Mouse (Mus musculus) midbrain, embryonic 13.5 days (tissue): ENCODE data around the gene Med16. TPM values are rescaled to one million over a fixed set of nuclear protein-coding genes. Genes with fewer than 3 reads are reported as not detected.
"Not testable (repeated sequence)": the region's sequence is repeated elsewhere in the genome, so short reads cannot be mapped to it uniquely, and the experiment has no call there.

ENCODE experiments used
- ATAC-seq: fragments of 200-750 bp; cut with Nextera tagmentation; 2 replicates; pipeline ENCODE4 v1.8.0; 2017; ENCODE audit warnings: mild to moderate bottlenecking, moderate TSS enrichment, moderate library complexity
- H3K27ac ChIP-seq: fragments of 300-500 bp; sonication (generic); 2 replicates; pipeline ENCODE4 v1.5.1; 2015; ENCODE audit warnings: inconsistent platforms, mild to moderate bottlenecking, moderate library complexity
- H3K27me3 ChIP-seq: fragments of 300-500 bp; sonication (generic); 2 replicates; pipeline ENCODE4 v1.6.1; 2015; ENCODE audit warnings: mild to moderate bottlenecking, inconsistent platforms
- H3K36me3 ChIP-seq: fragments of 300-500 bp; sonication (generic); 2 replicates; pipeline ENCODE4 v1.6.1; 2015; ENCODE audit warnings: mild to moderate bottlenecking, inconsistent platforms
- H3K4me1 ChIP-seq: fragments of 300-500 bp; sonication (generic); replicated peaks from 2 replicates; pipeline ENCODE4 v1.6.1; 2015; ENCODE audit warnings: inconsistent platforms
- H3K4me2 ChIP-seq: fragments of 300-500 bp; sonication (generic); replicated peaks from 2 replicates; pipeline ENCODE4 v1.6.1; 2015; ENCODE audit warnings: moderate library complexity, mild to moderate bottlenecking, inconsistent platforms
- H3K4me3 ChIP-seq: fragments of 300-500 bp; sonication (generic); replicated peaks from 2 replicates; pipeline ENCODE4 v1.5.1; 2015; ENCODE audit warnings: mild to moderate bottlenecking, inconsistent platforms
- H3K9ac ChIP-seq: fragments of 300-500 bp; sonication (generic); replicated peaks from 2 replicates; pipeline ENCODE4 v1.6.1; 2015; ENCODE audit warnings: mild to moderate bottlenecking, inconsistent platforms
- H3K9me3 ChIP-seq: fragments of 300-500 bp; sonication (generic); 2 replicates; pipeline ENCODE4 v1.6.1; 2016; ENCODE audit warnings: mild to moderate bottlenecking, inconsistent platforms
- WGBS: fragments of 180-500 bp; shearing (Covaris S2); methylation state at CpG from one replicate; pipeline ENCODE4 v1.1.7; 2015; 5-methylcytosine and 5-hydroxymethylcytosine counted together
- polyA plus RNA-seq: library from polyadenylated mRNA; unstranded; fragments of >200 nt; fragmentation: Nextera tagmentation; extraction: Ambion mirVana; gene quantifications from 2 replicates; pipeline ENCODE4 v1.2.1, GENCODE M21; 2015

Med16 gene
- polyA plus RNA-seq, 1 experiment from 2014 or later: 69.1 TPM

DNA sequence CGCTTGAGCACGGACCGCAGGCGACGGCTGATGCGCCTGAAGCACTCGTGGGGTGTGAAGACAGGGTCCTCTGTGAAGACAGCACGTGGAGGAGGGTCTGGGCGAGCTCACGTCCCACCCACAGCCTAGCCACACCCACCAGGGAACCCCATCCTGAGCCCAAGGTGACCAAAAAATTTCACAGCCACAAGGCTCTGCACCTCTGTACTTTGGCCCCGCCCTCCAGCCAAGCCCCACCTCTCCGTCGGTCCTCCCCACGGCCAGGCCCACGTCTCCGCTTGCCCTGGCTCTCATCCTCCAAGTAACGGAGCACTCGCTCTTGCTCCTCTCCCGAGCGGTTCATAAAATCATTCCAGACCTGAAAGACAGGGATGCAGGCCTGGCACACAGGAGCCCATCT is 3.7 kb upstream of the Med16 start:
- WGBS: 69% methylated on average over 20 of the region's 20 CpGs
- Histone ChIP-seq H3K36me3 (peaks cover 21% of the 10 kb centered on the region), H3K4me1 (peaks cover 45% of the 10 kb centered on the region), H3K9ac (no peak overlapping the region), H3K9me3 (no peaks in the 10 kb centered on the region), H3K4me2 (no peak overlapping the region), H3K27me3 (peaks cover 2% of the 10 kb centered on the region), H3K4me3 (no peak overlapping the region), H3K27ac (no peak overlapping the region)
- no peak for ATAC-seq

GRCm38 (mm10) chr10:79910556-79910955 is 1.8 kb upstream of the Med16 start, which contains the start of gene Gm26602:
Gm26602 (plus strand) TSS chr10:79910856.
- 98% methylated on average over 4 of the region's 4 CpGs for WGBS
- H3K27ac ChIP-seq: peak within 1 kb of the TSS; percentile 88
- H3K36me3 ChIP-seq: peaks cover 36% of the 10 kb centered on the region
- H3K9ac ChIP-seq: peak within 1 kb of the TSS; percentile 59
- H3K4me3 ChIP-seq: no peak within 1 kb of the TSS; the same call in 1 of the 2 replicates
- H3K4me1 ChIP-seq: peaks cover 37% of the 10 kb centered on the region
- no peaks in the 10 kb centered on the region for H3K9me3 ChIP-seq
- 0 out of 2 replicates have a peak within 1 kb of the TSS, but pooled peaks have one; percentile 47 for H3K4me2 ChIP-seq
- no peaks in the 10 kb centered on the region for H3K27me3 ChIP-seq
- ATAC-seq: no peak

DNA sequence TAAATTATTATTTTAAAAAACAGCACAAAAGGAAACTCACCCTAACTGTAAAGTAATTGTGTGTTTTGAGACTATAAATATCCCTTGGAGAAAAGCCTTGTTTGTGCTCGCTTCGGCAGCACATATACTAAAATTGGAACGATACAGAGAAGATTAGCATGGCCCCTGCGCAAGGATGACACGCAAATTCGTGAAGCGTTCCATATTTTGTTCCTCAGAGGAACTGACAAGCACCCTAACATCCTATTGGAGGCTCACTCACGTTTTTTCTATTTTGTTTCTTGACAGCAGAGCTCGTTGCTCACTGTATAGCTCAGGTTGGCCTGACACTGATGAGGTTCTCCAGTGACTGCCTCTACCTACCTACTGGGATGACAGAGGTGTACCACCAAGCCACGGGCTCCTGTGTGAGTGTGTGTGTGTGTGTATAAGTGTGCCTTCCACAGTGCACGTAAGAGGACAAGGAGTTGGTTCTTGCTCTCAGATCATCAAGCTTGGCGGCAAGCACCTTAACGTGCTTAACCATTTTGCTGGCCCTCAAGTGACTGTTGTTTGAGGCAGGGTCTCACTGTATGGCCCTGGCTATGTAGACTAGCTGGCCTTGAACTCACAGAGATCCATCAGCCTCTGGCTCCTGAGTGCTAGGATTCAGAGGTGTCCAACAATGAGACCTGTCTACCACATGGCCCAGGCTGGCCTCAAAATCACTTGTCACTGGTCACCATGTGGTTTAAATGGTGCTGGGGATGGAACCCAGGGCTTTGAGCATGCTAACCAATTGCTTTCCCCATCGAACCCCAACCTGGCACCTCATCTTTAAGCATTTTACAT is 584 bp upstream of the Med16 start:
- peak; percentile 48 for ATAC-seq

GRCm38 (mm10) chr10:79907415-79907814 is 1.3 kb downstream of the Med16 start:
- Histone ChIP-seq H3K4me3 (peak overlapping the region; percentile 58; the same call in 1 of the 2 replicates), H3K36me3 (peaks cover 66% of the 10 kb centered on the region), H3K4me1 (peaks cover 18% of the 10 kb centered on the region), H3K9me3 (no peaks in the 10 kb centered on the region), H3K4me2 (0 out of 2 replicates have a peak overlapping the region, but pooled peaks have one; percentile 45), H3K27me3 (peaks cover 8% of the 10 kb centered on the region; the same call in 1 of the 2 replicates), H3K27ac (no peak overlapping the region), H3K9ac (no peak overlapping the region)
- WGBS: 92% methylated on average over 10 of the region's 10 CpGs
- ATAC-seq: no peak

More for the DNA sequence above, 584 bp upstream of the Med16 start:
- 23% methylated on average over 14 of the region's 14 CpGs for WGBS
- no peaks in the 10 kb centered on the region for H3K9me3 ChIP-seq
- peak overlapping the region; percentile 59 for H3K9ac ChIP-seq
- peak overlapping the region; percentile 88 for H3K27ac ChIP-seq
- H3K27me3 ChIP-seq: no peaks in the 10 kb centered on the region
- peak overlapping the region; percentile 58 for H3K4me3 ChIP-seq
- H3K36me3 ChIP-seq: peaks cover 48% of the 10 kb centered on the region
- H3K4me1 ChIP-seq: peaks cover 25% of the 10 kb centered on the region
- H3K4me2 ChIP-seq: peak overlapping the region; percentile 47

GRCm38 (mm10) chr10:79906712-79907111 is 2.0 kb downstream of the Med16 start:
- H3K4me2 ChIP-seq: no peak overlapping the region
- H3K9me3 ChIP-seq: no peaks in the 10 kb centered on the region
- no peak overlapping the region for H3K4me3 ChIP-seq
- H3K27me3 ChIP-seq: peaks cover 8% of the 10 kb centered on the region; the same call in 1 of the 2 replicates
- no peak overlapping the region for H3K9ac ChIP-seq
- ATAC-seq: no peak
- WGBS: 95% methylated on average over 9 of the region's 9 CpGs
- H3K36me3 ChIP-seq: peaks cover 63% of the 10 kb centered on the region
- H3K4me1 ChIP-seq: peaks cover 20% of the 10 kb centered on the region
- no peak overlapping the region for H3K27ac ChIP-seq

- Histone ChIP-seq H3K36me3 (peaks cover 71% of the 10 kb centered on the region), H3K27me3 (peaks cover 15% of the 10 kb centered on the region), H3K4me1 (peaks cover 16% of the 10 kb centered on the region), H3K27ac (peak overlapping the region; percentile 66), H3K4me3 (no peak overlapping the region), H3K9me3 (no peaks in the 10 kb centered on the region), H3K9ac (no peak overlapping the region; the same call in 1 of the 2 replicates), H3K4me2 (no peak overlapping the region)
- ATAC-seq: peak; percentile 76
- 16% methylated on average over 2 of the region's 2 CpGs for WGBS
Observed at GRCm38 (mm10) chr10:79900951-79901410, 7.7 kb downstream of the Med16 start.

DNA sequence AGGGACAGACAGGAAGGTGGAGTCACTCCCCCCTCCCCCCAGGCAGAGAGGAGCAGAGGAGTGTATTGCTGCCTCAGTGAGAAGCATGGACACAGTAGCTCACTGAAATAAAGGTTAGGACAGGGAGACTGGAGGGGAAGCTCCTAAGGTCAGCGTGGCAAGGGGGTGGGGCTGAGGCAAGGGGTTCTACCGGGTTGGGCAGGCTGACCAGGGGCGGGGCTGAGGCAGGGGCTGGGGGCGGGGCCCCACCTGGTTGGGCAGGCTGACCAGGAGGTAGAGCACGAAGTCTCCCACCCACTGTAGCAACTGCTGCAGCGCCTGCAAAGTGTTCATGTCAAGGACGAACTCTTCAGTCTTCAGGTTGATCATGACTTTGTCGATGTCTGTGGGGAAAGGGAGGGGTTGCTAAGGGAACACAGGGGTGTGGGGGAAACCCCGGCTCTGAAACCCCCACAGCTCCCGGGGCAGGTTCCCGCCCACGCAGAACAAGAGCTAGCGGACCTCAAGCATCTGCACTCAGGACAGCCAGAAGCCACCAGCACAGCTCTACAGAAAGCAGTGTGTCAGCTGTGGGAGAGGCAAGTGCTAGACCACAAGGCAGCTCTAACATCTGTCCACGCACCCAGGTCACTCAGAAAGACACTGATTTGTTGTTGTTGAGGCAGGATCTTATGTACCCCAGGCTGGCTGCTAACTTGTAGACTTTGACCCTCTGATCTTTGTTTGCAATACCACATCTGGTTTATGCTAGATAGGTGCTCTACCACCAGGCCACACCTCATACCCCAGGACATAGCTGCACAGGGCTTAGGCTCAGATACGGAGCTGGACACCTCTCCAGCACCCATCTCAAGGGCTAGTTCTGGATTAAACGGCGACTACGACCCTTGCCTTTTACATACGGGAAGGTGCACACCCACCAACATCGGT is 11.1 kb downstream of the Med16 start:
- Histone ChIP-seq H3K4me3 (no peak overlapping the region), H3K36me3 (peaks cover 54% of the 10 kb centered on the region), H3K27ac (no peak overlapping the region), H3K27me3 (peaks cover 8% of the 10 kb centered on the region; the same call in 1 of the 2 replicates), H3K4me1 (peaks cover 16% of the 10 kb centered on the region), H3K9me3 (no peaks in the 10 kb centered on the region), H3K4me2 (no peak overlapping the region), H3K9ac (no peak overlapping the region)
- no peak for ATAC-seq
- WGBS: 53% methylated on average over 20 of the region's 20 CpGs

DNA sequence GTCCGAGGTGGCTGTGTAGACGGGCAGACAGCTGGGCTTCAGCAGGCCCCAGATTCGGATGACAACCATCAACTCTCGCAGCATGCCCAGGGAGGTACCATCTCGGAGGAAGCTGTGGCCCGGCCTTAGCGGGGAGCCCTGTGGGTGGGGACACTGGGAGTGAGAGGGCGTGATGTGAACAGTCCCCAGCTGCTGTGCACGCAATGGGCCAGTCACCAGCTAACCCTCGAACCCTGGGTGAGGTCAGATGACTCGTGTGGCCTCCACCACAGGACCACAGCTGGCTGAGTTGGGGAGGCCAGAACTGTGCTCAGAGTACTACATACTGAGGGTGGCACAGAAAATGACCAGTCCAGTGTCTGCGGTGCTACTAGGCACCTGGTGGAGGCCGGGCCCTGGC is 11.9 kb downstream of the Med16 start:
- peaks cover 15% of the 10 kb centered on the region for H3K4me1 ChIP-seq
- H3K9ac ChIP-seq: no peak overlapping the region
- no peak for ATAC-seq
- H3K27me3 ChIP-seq: peaks cover 7% of the 10 kb centered on the region; the same call in 1 of the 2 replicates
- no peak overlapping the region for H3K27ac ChIP-seq
- H3K4me2 ChIP-seq: no peak overlapping the region
- peaks cover 49% of the 10 kb centered on the region for H3K36me3 ChIP-seq
- no peak overlapping the region for H3K4me3 ChIP-seq
- no peaks in the 10 kb centered on the region for H3K9me3 ChIP-seq
- 91% methylated on average over 13 of the region's 13 CpGs for WGBS

GRCm38 (mm10) chr10:79896306-79896705 is 12.4 kb downstream of the Med16 start:
- Histone ChIP-seq H3K4me2 (no peak overlapping the region), H3K27ac (no peak overlapping the region), H3K9me3 (no peaks in the 10 kb centered on the region), H3K27me3 (peaks cover 8% of the 10 kb centered on the region; the same call in 1 of the 2 replicates), H3K4me3 (no peak overlapping the region), H3K36me3 (peaks cover 49% of the 10 kb centered on the region), H3K9ac (no peak overlapping the region), H3K4me1 (peaks cover 10% of the 10 kb centered on the region)
- 95% methylated on average over 16 of the region's 16 CpGs for WGBS
- ATAC-seq: no peak

GRCm38 (mm10) chr10:79892451-79893118 is 16.1 kb downstream of the Med16 start:
- H3K27me3 ChIP-seq: peaks cover 10% of the 10 kb centered on the region; the same call in 1 of the 2 replicates
- not testable (repeated sequence) for H3K9ac ChIP-seq, H3K27ac ChIP-seq, H3K4me2 ChIP-seq, H3K4me1 ChIP-seq, H3K4me3 ChIP-seq, H3K9me3 ChIP-seq
- 46% methylated on average over 22 of the region's 22 CpGs for WGBS
- peaks cover 32% of the 10 kb centered on the region for H3K36me3 ChIP-seq
- peak; percentile 68 for ATAC-seq

DNA sequence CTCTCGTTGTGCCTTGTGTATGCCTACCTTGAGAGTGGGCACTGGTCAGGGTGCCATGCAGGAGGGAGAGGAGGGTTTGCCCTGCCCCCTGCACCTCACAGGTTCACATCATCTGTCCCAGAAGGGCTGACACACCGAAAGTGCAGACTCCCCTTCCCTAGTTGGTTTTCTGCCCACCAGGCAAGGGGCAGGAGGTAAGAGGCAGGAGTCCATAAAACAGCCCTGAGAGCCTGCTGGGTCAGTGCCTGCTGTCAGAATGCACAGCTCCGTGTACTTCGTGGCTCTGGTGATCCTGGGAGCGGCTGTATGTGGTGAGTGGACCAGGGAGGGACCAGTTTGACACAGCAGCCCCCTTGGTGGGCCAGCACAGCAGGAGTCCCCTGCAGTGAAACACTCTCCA is 18.1 kb downstream of the Med16 start, which contains the start of gene Cfd:
Cfd (plus strand) TSS at position 184 of the 400 bp plus-strand sequence.
- H3K27ac ChIP-seq: no peak within 1 kb of the TSS
- H3K9me3 ChIP-seq: no peaks in the 10 kb centered on the region
- no peaks in the 10 kb centered on the region for H3K4me1 ChIP-seq
- peaks cover 13% of the 10 kb centered on the region for H3K36me3 ChIP-seq
- 48% methylated on average over 5 of the region's 5 CpGs for WGBS
- ATAC-seq: no peak
- no peak within 1 kb of the TSS for H3K4me2 ChIP-seq
- H3K27me3 ChIP-seq: peaks cover 10% of the 10 kb centered on the region; the same call in 1 of the 2 replicates
- no peak within 1 kb of the TSS for H3K9ac ChIP-seq
- no peak within 1 kb of the TSS for H3K4me3 ChIP-seq
